Mouse (Mus musculus) kidney, postnatal 14 days (tissue): Measurements from ENCODE around the gene Abca7.
A peak's percentile ranks its signal among the peaks of the same experiment; 100 is the strongest.
"Not testable (repeated sequence)": the region's sequence is repeated elsewhere in the genome, so short reads cannot be mapped to it uniquely, and the experiment has no call there.

ENCODE experiments used
- DNase-seq: peaks from one replicate; pipeline ENCODE4 v3.0.0; 2022; ENCODE audit warnings: mixed read lengths

Gene Abca7

DNA sequence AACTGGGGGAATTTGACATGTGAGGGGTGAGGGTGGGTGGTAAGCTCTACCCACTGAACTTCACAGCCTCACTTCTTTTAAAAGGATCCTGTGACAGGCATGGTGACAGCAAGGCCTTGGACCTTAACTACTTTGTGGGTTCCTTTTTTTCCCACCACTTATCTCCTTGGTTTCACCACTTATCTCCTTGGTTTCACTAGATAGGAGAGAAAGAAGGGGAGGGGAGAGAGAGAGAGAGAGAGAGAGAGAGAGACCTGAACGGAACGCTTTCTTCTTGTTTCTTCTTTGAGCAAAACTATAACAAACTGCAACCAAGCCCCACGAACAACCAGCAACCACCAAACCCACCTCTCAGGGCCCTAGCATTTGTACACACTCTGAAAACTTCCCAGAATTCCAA, 52.5 kb downstream of the Abca7 start:
- no peak for DNase-seq

- no peak for DNase-seq
These were observed 54.0 kb downstream of the Abca7 start for GRCm38 (mm10) chr10:80050244-80050643.

GRCm38 (mm10) chr10:80050885-80051617, 54.8 kb downstream of the Abca7 start:
- DNase-seq, result no peak

GRCm38 (mm10) chr10:80051618-80052373, 55.5 kb downstream of the Abca7 start:
- DNase-seq, result peak; percentile 91

DNA sequence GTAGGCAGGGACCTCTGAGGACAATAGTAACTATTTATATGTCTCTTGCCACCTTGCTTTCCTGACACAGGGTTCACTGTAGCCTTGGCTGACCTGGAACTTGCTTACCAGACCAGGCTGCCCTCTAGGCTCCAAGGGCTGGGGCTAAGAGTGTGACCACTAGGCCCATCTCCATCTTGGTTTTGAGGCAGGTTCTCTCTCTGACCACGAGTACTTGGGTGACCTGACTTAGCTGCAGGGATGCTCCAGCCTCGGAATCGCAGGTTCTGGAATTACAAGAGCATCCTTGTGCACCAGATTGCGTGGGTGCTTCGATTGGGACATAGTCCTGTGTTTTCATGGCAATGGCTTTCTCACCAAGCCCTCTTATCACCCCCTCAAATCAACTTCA, 56.1 kb downstream of the Abca7 start:
- no peak for DNase-seq

DNA sequence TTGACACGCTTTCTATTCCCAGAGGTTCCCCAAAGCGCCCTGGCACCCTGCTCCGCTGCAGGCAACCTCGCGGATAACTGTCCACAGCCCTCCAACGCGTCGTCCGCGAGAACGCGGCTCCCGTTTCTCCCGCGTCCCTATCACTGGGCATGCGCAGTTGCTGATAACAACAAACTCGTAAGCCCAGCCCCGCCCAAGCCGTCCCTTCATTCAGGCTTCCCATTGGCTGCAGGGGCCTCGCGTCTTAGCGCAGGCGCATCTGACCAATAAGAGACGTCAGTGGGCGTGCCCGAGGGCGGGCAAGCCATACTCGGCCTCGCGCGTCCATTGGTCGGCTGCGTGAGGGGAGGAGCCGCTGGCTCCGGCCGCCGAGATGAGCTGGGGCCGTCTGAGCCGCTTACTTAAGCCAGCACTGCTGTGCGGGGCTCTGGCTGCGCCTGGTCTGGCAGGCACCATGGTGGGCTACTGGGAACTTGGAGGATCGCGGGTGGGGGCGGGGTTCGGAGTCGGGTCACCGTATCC, 57.0 kb downstream of the Abca7 start:
- DNase-seq, result peak; percentile 100

- peak; percentile 88 for DNase-seq
These were observed 57.8 kb downstream of the Abca7 start for GRCm38 (mm10) chr10:80053831-80054815.

GRCm38 (mm10) chr10:80054911-80055310, 58.6 kb downstream of the Abca7 start:
- DNase-seq, result not testable (repeated sequence)

- DNase-seq, result no peak
These were observed 59.1 kb downstream of the Abca7 start for GRCm38 (mm10) chr10:80055364-80055763.

DNA sequence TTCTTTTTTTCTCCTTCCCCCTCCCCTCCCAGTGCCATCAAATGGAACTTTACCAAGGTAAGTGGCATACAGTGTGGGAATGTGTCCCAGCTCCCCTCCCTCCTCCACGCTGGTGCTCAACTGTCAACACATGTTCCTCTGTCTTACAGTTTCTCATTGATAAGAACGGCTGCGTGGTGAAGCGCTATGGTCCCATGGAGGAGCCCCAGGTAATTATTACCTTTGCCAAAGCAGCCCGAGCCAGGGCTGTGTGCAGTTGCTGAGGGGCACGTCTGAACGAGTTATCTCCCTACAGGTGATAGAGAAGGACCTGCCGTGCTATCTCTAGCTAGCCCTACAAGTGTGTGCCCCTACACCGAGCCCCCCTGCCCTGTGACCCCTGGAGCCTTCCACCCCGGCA, 59.6 kb downstream of the Abca7 start:
- DNase-seq, result no peak

DNA sequence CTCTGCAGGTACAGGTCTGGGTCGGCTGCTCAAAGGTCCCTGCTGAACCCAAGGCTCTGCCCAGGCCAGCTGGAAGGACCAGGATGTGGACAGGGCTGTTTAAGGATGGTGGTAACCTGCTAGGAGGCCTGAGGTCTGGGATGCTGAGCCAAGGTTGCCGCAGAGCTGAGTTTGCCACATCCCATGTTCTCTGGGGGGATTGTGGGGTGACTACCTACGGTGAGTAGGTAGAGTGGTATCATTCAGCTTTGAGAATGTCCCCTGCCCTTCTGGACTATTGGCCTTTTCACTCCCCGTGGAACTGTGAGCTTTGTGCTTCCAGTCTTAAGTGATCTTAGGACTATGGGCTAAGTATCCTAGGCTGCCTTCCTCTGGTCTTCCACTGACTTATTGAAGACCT, 60.2 kb downstream of the Abca7 start:
- DNase-seq, result no peak

DNA sequence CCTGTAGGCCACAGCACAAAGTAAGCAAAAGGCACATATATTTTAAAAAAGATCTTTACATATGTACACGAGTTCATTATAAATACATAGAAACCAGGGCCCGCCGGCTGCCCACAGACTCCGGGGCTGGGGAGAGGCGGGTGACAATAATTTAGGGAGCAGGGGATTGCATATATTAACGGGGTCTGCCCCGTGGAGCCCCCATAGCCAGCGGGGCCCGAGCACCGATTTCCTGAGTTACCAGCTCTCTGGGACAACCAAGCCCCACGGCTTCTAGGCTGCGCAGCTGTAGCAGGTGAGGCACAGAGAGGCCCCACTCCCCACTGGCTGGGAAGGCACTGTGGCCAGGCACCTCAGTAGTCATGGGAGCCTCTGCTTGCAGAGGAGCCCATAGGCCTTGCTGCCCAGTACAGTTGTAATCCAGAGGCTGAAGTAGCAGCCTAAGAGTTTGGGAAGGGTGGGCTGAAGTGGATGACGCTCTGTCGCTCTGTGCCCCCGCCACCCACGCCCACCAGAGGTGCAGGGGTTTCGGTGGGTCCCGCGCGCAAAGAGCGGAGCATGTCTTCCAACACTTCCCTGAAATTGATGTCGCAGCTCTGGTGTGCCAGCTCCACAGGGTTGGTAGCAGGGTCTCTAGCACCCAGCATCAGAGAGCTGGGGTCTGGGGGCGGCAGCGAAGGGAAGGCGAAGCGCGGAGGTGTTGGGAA, 60.8 kb downstream of the Abca7 start:
- DNase-seq, result no peak

GRCm38 (mm10) chr10:80057683-80058326, 61.5 kb downstream of the Abca7 start:
- DNase-seq, result no peak

DNA sequence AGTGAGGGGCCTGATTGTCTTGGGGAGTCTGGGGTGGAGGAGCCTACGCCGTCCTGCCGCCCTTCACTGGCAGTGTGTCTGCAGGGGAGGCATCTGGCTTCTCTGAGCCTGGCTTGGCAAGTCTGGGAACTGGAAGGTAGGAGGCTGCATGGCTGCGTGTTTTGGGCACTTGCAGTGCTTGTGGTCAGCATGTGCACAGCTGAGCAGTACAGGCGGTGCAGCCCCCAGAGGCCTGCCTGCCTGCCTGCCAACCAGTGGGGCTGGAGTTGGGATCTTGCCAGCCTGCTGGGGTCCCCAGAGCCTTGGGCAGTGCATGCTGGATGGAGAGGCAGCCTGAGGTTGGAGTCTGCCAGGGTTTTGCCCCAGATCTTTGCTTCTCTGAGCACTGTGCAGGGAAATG, 66.8 kb downstream of the Abca7 start:
- DNase-seq, result no peak

DNA sequence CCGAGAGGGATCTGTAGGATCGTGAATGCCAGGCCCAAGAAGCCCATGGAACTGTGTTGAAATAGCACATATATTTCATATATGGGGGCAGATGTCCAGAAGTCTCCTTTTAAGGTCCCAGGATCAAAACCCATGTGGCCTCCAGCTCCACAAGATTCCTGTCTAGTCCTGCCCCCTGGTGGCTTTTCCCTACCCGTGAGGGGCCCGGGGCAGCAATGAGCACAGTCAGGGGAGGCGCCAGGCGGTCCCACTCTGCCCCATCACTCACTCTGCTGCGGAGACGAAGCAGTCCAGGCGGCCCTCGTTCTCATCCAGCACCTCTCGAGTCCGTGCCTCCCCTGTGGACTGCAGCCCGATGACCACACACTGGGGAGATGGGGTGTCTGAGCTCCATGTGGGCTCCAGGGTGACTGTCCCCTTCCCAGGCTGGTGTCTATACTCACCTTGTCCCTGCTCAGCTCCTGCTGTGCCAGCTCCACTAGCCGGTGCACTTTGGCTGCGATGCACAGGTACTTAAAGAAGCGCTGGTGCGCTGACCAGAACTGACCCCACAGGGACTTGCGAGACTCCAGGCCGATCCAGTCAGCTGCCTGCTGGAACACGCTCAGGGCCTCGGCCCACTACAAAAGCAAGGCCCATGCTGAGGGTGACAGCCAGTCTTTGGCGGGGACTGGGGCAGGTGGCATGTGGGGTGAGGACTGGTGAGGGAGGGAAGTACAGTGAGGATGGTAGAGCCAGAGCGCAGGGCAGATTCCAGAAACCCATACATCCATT, 67.8 kb downstream of the Abca7 start:
- no peak for DNase-seq
